Mouse (Mus musculus): ENCODE measurements around the gene Zxdc. TPM values are rescaled to one million over a fixed set of nuclear protein-coding genes. Genes with fewer than 3 reads are reported as not detected.

Zxdc gene
- polyA plus RNA-seq, 1 experiment from 2014 or later = 7.7 TPM

DNA sequence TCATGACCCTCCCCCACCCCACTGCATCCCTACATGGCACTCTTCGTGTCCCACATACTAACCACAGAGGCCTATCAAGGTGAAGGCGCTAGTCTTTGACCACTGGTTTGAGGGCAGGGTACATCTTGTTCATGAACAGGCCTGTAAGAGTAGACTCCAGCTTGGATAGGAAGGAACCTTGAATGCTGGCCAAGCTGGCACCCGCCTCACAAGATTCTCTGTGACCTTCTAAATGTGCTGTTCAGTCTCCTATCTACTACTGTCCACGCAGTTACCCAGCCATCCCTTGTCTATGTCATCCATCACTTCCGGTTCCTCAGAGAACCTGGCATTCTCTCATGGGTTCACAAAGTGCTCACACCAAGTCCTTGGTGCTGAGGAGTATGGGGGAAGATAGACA is 6.0 kb upstream of the Zxdc start:
- 87% methylated on average over 5 of the region's 5 CpGs for WGBS
- no peak for ATAC-seq

GRCm38 (mm10) chr6:90369725-90370553 is 647 bp downstream of the Zxdc start:
- under 1% methylated on average over 70 of the region's 98 CpGs for WGBS
- peak overlapping the region; percentile 92 for H3K9ac ChIP-seq (ENCODE audit: low read depth, low read length)
- H3K36me3 ChIP-seq (ENCODE audit: control insufficient read depth, insufficient read depth, low read length) = peaks cover 13% of the 10 kb centered on the region
- peak overlapping the region; percentile 90 for H3K27ac ChIP-seq (ENCODE audit: low read depth, low read length)
- H3K27me3 ChIP-seq (replicated peaks; ENCODE audit: control insufficient read depth, insufficient read depth, low read length) = no peaks in the 10 kb centered on the region
- H3K9me3 ChIP-seq (ENCODE audit: control insufficient read depth, low read length) = no peaks in the 10 kb centered on the region
- peaks cover 19% of the 10 kb centered on the region for H3K4me1 ChIP-seq (ENCODE audit: control insufficient read depth, insufficient read depth, low read depth, low read length)
- peak; percentile 83 for ATAC-seq
- H3K4me3 ChIP-seq (ENCODE audit: low read length) = peak overlapping the region; percentile 91
- peak overlapping the region; percentile 89 for H3K4me2 ChIP-seq (ENCODE audit: low read length)

More for the DNA sequence above, 6.0 kb upstream of the Zxdc start:
- Histone ChIP-seq H3K4me2 (ENCODE audit: low read length) (no peak overlapping the region), H3K27me3 (replicated peaks; ENCODE audit: control insufficient read depth, insufficient read depth, low read length) (no peaks in the 10 kb centered on the region), H3K9me3 (ENCODE audit: control insufficient read depth, low read length) (no peaks in the 10 kb centered on the region), H3K27ac (ENCODE audit: low read depth, low read length) (no peak overlapping the region), H3K9ac (ENCODE audit: low read depth, low read length) (no peak overlapping the region), H3K36me3 (ENCODE audit: control insufficient read depth, insufficient read depth, low read length) (no peaks in the 10 kb centered on the region), H3K4me3 (ENCODE audit: low read length) (no peak overlapping the region), H3K4me1 (ENCODE audit: control insufficient read depth, insufficient read depth, low read depth, low read length) (peaks cover 8% of the 10 kb centered on the region)

DNA sequence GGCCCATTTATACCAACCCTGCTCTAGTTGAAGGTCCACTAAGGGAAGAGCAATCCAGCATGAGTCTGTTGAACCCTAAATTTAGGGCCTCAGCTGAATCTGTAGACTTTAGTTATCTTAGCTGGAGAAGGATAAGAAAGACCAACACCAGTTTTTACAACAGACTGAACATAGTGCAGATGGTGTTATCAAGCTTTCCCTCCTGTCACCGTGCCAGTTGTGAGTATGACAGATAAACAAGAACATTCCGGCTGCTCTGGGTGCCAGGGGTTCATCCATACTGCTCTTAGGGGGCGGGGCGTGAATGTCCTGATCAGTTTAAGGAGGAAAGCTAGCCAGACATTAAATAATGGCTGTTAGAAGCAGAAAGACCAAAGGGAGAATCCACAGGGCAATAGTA is 5.4 kb downstream of the Zxdc start:
- peaks cover 46% of the 10 kb centered on the region for H3K36me3 ChIP-seq (ENCODE audit: control insufficient read depth, insufficient read depth, low read length)
- 96% methylated on average over 4 of the region's 4 CpGs for WGBS

DNA sequence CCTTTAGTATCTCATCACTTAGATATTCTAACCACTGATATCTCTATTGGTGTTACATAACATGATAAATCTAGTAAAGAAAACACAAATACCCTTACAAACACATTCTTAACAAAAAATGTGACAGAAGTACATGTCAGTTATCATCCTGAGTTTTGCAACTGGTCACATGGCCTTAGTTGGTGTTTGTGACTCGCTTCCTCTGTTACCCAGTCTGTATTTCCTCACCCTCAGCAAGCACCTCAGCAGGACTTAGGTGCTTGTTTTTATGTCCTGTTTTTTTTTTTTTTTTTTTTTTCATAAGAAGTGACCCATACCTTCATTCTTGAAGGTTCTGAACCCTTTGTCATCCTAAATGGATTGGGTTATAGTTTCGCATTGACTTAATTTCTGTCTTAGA is 8.4 kb downstream of the Zxdc start:
- Histone ChIP-seq H3K27ac (ENCODE audit: low read depth, low read length) (no peak overlapping the region), H3K36me3 (ENCODE audit: control insufficient read depth, insufficient read depth, low read length) (peaks cover 70% of the 10 kb centered on the region), H3K4me1 (ENCODE audit: control insufficient read depth, insufficient read depth, low read depth, low read length) (peaks cover under 1% of the 10 kb centered on the region), H3K9ac (ENCODE audit: low read depth, low read length) (no peak overlapping the region), H3K4me3 (ENCODE audit: low read length) (no peak overlapping the region), H3K9me3 (ENCODE audit: control insufficient read depth, low read length) (no peaks in the 10 kb centered on the region), H3K4me2 (ENCODE audit: low read length) (no peak overlapping the region), H3K27me3 (replicated peaks; ENCODE audit: control insufficient read depth, insufficient read depth, low read length) (no peaks in the 10 kb centered on the region)
- no peak for ATAC-seq
- WGBS = 97% methylated on average over 2 of the region's 2 CpGs

More for the DNA sequence above, 5.4 kb downstream of the Zxdc start:
- ATAC-seq = no peak
- H3K4me1 ChIP-seq (ENCODE audit: control insufficient read depth, insufficient read depth, low read depth, low read length) = peaks cover 19% of the 10 kb centered on the region
- H3K4me3 ChIP-seq (ENCODE audit: low read length) = no peak overlapping the region
- no peaks in the 10 kb centered on the region for H3K9me3 ChIP-seq (ENCODE audit: control insufficient read depth, low read length)
- no peaks in the 10 kb centered on the region for H3K27me3 ChIP-seq (replicated peaks; ENCODE audit: control insufficient read depth, insufficient read depth, low read length)
- H3K9ac ChIP-seq (ENCODE audit: low read depth, low read length) = no peak overlapping the region
- no peak overlapping the region for H3K4me2 ChIP-seq (ENCODE audit: low read length)
- no peak overlapping the region for H3K27ac ChIP-seq (ENCODE audit: low read depth, low read length)

GRCm38 (mm10) chr6:90381465-90381864 is 12.2 kb downstream of the Zxdc start:
- Histone ChIP-seq H3K36me3 (ENCODE audit: control insufficient read depth, insufficient read depth, low read length) (peaks cover 60% of the 10 kb centered on the region), H3K4me3 (ENCODE audit: low read length) (no peak overlapping the region), H3K4me2 (ENCODE audit: low read length) (no peak overlapping the region), H3K9me3 (ENCODE audit: control insufficient read depth, low read length) (no peaks in the 10 kb centered on the region), H3K27ac (ENCODE audit: low read depth, low read length) (no peak overlapping the region), H3K9ac (ENCODE audit: low read depth, low read length) (no peak overlapping the region), H3K4me1 (ENCODE audit: control insufficient read depth, insufficient read depth, low read depth, low read length) (no peaks in the 10 kb centered on the region), H3K27me3 (replicated peaks; ENCODE audit: control insufficient read depth, insufficient read depth, low read length) (no peaks in the 10 kb centered on the region)
- no peak for ATAC-seq
- WGBS = 91% methylated on average over 2 of the region's 2 CpGs

DNA sequence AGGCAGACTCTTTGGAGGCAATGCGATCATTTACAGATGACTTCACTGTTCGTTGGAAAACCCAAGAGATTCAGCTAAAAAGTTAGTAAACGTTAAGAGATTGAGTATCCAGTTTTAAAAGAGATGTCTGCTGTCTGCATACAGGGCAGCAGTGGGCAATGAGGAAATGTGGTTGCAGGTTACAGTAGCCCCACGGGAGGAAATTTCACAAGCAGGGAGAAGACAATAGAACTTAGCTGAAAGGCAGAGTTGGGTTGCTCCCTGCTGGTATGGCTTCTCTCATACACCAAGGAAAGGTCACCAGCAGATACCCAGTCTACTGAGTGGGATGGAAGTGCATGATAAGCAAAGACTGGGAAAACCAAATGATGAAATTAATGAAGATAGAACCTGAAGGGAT is 21.3 kb downstream of the Zxdc start:
- no peaks in the 10 kb centered on the region for H3K27me3 ChIP-seq (replicated peaks; ENCODE audit: control insufficient read depth, insufficient read depth, low read length)
- ATAC-seq = no peak
- peaks cover 14% of the 10 kb centered on the region for H3K36me3 ChIP-seq (ENCODE audit: control insufficient read depth, insufficient read depth, low read length)
- no peak overlapping the region for H3K9ac ChIP-seq (ENCODE audit: low read depth, low read length)
- no peak overlapping the region for H3K4me2 ChIP-seq (ENCODE audit: low read length)
- no peaks in the 10 kb centered on the region for H3K4me1 ChIP-seq (ENCODE audit: control insufficient read depth, insufficient read depth, low read depth, low read length)
- no peak overlapping the region for H3K4me3 ChIP-seq (ENCODE audit: low read length)
- H3K27ac ChIP-seq (ENCODE audit: low read depth, low read length) = no peak overlapping the region
- H3K9me3 ChIP-seq (ENCODE audit: control insufficient read depth, low read length) = no peaks in the 10 kb centered on the region
- WGBS = 84% methylated on average over 4 of the region's 4 CpGs

- no peak overlapping the region for H3K4me2 ChIP-seq (ENCODE audit: low read length)
- no peaks in the 10 kb centered on the region for H3K4me1 ChIP-seq (ENCODE audit: control insufficient read depth, insufficient read depth, low read depth, low read length)
- no peak for ATAC-seq
- no peaks in the 10 kb centered on the region for H3K27me3 ChIP-seq (replicated peaks; ENCODE audit: control insufficient read depth, insufficient read depth, low read length)
- H3K9me3 ChIP-seq (ENCODE audit: control insufficient read depth, low read length) = no peaks in the 10 kb centered on the region
- no peak overlapping the region for H3K4me3 ChIP-seq (ENCODE audit: low read length)
- H3K36me3 ChIP-seq (ENCODE audit: control insufficient read depth, insufficient read depth, low read length) = peaks cover 8% of the 10 kb centered on the region
- WGBS = 82% methylated on average over 3 of the region's 3 CpGs
- H3K9ac ChIP-seq (ENCODE audit: low read depth, low read length) = no peak overlapping the region
- H3K27ac ChIP-seq (ENCODE audit: low read depth, low read length) = no peak overlapping the region
Measured at GRCm38 (mm10) chr6:90393948-90394347, 24.7 kb downstream of the Zxdc start.

DNA sequence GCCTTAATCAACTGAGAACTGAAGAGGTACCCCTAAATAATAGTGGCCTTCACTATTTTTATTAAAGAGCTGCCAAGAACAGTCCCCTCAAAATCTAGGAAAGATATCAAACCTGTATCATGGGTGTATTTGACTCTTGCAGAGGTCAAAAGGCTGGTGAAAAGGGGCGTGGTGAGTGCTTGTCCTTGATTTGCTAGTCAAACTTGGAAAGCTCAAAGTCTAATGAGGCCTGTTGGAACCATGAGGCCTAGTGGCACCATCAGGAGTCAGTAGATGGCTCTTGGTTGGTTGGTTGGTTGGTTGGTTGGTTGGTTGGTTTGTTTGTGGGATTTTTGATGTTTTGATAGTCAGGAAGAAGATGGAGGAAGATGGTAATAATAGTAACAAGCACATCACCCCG is 26.5 kb downstream of the Zxdc start:
- H3K27me3 ChIP-seq (replicated peaks; ENCODE audit: control insufficient read depth, insufficient read depth, low read length) = no peaks in the 10 kb centered on the region
- 94% methylated on average over 2 of the region's 2 CpGs for WGBS
- H3K9ac ChIP-seq (ENCODE audit: low read depth, low read length) = no peak overlapping the region
- H3K4me3 ChIP-seq (ENCODE audit: low read length) = no peak overlapping the region
- H3K4me1 ChIP-seq (ENCODE audit: control insufficient read depth, insufficient read depth, low read depth, low read length) = no peaks in the 10 kb centered on the region
- no peak for ATAC-seq
- H3K27ac ChIP-seq (ENCODE audit: low read depth, low read length) = no peak overlapping the region
- H3K9me3 ChIP-seq (ENCODE audit: control insufficient read depth, low read length) = no peaks in the 10 kb centered on the region
- H3K36me3 ChIP-seq (ENCODE audit: control insufficient read depth, insufficient read depth, low read length) = peaks cover 15% of the 10 kb centered on the region
- no peak overlapping the region for H3K4me2 ChIP-seq (ENCODE audit: low read length)

DNA sequence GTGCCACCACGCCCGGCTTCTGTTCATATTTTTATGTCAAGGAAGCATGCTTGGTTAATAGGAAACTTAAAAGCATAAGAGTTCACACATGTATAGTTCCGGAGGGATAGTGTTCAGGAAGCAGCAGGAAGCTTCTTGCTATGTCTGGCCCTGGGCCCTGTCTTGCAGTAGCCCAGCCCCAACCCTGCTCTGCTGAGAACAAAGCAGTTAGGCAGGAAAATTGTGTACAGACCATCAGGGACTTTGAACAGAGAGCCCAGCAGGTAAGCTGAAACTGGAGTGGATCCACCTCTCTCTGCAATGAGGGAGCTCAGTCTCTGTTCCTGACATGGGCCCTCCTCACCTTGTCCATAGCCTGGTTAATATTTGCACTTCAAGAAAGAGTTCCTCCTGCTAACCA is 28.0 kb downstream of the Zxdc start:
- ATAC-seq = no peak
- Histone ChIP-seq H3K27me3 (replicated peaks; ENCODE audit: control insufficient read depth, insufficient read depth, low read length) (no peaks in the 10 kb centered on the region), H3K9ac (ENCODE audit: low read depth, low read length) (no peak overlapping the region), H3K36me3 (ENCODE audit: control insufficient read depth, insufficient read depth, low read length) (peaks cover 23% of the 10 kb centered on the region), H3K4me3 (ENCODE audit: low read length) (no peak overlapping the region), H3K4me1 (ENCODE audit: control insufficient read depth, insufficient read depth, low read depth, low read length) (no peaks in the 10 kb centered on the region), H3K9me3 (ENCODE audit: control insufficient read depth, low read length) (no peaks in the 10 kb centered on the region), H3K4me2 (ENCODE audit: low read length) (no peak overlapping the region), H3K27ac (ENCODE audit: low read depth, low read length) (no peak overlapping the region)
- 86% methylated on average over 3 of the region's 3 CpGs for WGBS

Measured in hindbrain, embryonic 16.5 days (tissue).